Comparison of ENCODE assay signal across 8 mouse cellular contexts in genomic region chr16:52060100-52060719, GRCm38 (mm10). TPM values are rescaled to one million over a fixed set of nuclear protein-coding genes. Genes with fewer than 3 reads are reported as not detected.
DNase-seq lines count a peak whose midpoint lies in the region; ATAC-seq lines count a peak whose summit lies in the region.

No protein-coding gene starts in this region.

- peak; percentile 45 for DNase-seq in ovary, postnatal 36 days (ENCODE audit: low spot score)
- DNase-seq in ovary, postnatal 10 days (ENCODE audit: low spot score) = no peak
- DNase-seq in fibroblast of lung, adult 2 months (ENCODE audit: low read depth) = peak; percentile 12
- peak; percentile 44 to 56 for DNase-seq in left cerebral cortex, adult 18-20 months (ENCODE audit: low spot score in 2 of 2)
- DNase-seq in thymus, adult 18-20 months = peak; percentile 71 to 83
- no peak for DNase-seq in retina, embryonic 14.5 days (ENCODE audit: low spot score)

- peak; percentile 70 for ATAC-seq in megakaryocyte-erythroid progenitor cell, adult 5-6 weeks (replicated peaks; ENCODE audit: low FRiP score, low TSS enrichment, poor library complexity, severe bottlenecking)
- ATAC-seq in cerebellum, adult (ENCODE audit: insufficient number of reproducible peaks, low FRiP score, low TSS enrichment) = no peak

RNA-seq across cellular contexts. Expression of gene Cblb, which starts 29.2 kb away (rescaled TPM):
- total RNA-seq in left cerebral cortex, adult 18-20 months (2021) = 10 to 100 TPM; 18.6 to 19.4 TPM
- total RNA-seq in megakaryocyte-erythroid progenitor cell, adult 5-6 weeks (2014; fragmentation: Nextera tagmentation) = 19.9 and 21.9 TPM in 2 replicates
- total RNA-seq in megakaryocyte-erythroid progenitor cell, adult 5-6 weeks (2017) = 8.8 and 10.2 TPM in 2 replicates

Comparison
In these comparisons a context has a peak if more than half of its experiments do, and no peak if none do; other contexts are left out.
1. DNase-seq: peak in ovary, postnatal 36 days (single experiment), fibroblast of lung, adult 2 months (single experiment), left cerebral cortex, adult 18-20 months (2 of 2) and thymus, adult 18-20 months (2 of 2); none in ovary, postnatal 10 days (single experiment) and retina, embryonic 14.5 days (single experiment).